Mouse (Mus musculus) bone marrow macrophage, adult 2 months (primary cell): Measurements from ENCODE around the gene Slc8b1.

Source experiments
- CTCF ChIP-seq: IDR thresholded peaks from 2 replicates; pipeline ENCODE4 v1.5.1; 2012; ENCODE audit warnings: low read depth, mild to moderate bottlenecking, low read length, moderate library complexity
- POLR2A ChIP-seq: IDR thresholded peaks from 2 replicates; pipeline ENCODE4 v1.6.1; 2012; ENCODE audit warnings: mild to moderate bottlenecking, low read depth, low read length, borderline replicate concordance

- no peak for TF ChIP-seq CTCF
- no peak for TF ChIP-seq POLR2A
Measured at GRCm38 (mm10) chr5:120475861-120476260, 35.1 kb upstream of the Slc8b1 start.
